Mouse (Mus musculus): Measurements from ENCODE around the gene Prrt1. TPM values are rescaled to one million over a fixed set of nuclear protein-coding genes. Genes with fewer than 3 reads are reported as not detected.

The Prrt1 gene
- polyA plus RNA-seq, 1 experiment from 2014 or later: 0.16 TPM

Other genes with a start within 250 kb of the Prrt1 start
- 0.40 TPM in 1 of 3 replicates, not detected in the others for gene BC051142, start 230.7 kb upstream of the Prrt1 start, polyA plus RNA-seq (2018)
- gene Btnl4, start 152.2 kb upstream of the Prrt1 start, polyA plus RNA-seq (2018): 0.16 TPM in 1 of 3 replicates, not detected in the others
- gene Btnl6, start 112.2 kb upstream of the Prrt1 start, polyA plus RNA-seq (2018): 0.09 to 0.27 TPM in 2 of 3 replicates, not detected in the other
- 0.08 to 0.30 TPM (median 0.11 TPM) in 3 replicates for gene Notch4, start 65.3 kb upstream of the Prrt1 start, polyA plus RNA-seq (2018)
- 124 to 167 TPM (median 152 TPM) in 3 replicates for gene Gpsm3, start 39.7 kb upstream of the Prrt1 start, polyA plus RNA-seq (2018)
- gene Pbx2, start 38.3 kb upstream of the Prrt1 start, polyA plus RNA-seq (2018): 44.7 to 64.2 TPM (median 45.7 TPM) in 3 replicates
- gene Ager, start 31.7 kb upstream of the Prrt1 start, polyA plus RNA-seq (2018): 0.22 to 0.38 TPM (median 0.27 TPM) in 3 replicates
- gene Rnf5, start 25.8 kb upstream of the Prrt1 start, polyA plus RNA-seq (2018): 45.1 to 50.3 TPM (median 47.5 TPM) in 3 replicates
- gene Agpat1, start 25.3 kb upstream of the Prrt1 start, polyA plus RNA-seq (2018): 67.5 to 77.3 TPM (median 76.0 TPM) in 3 replicates
- gene Egfl8, start 13.6 kb upstream of the Prrt1 start, polyA plus RNA-seq (2018): 0.14 to 0.69 TPM (median 0.28 TPM) in 3 replicates
- gene Ppt2, start 1.0 kb upstream of the Prrt1 start, polyA plus RNA-seq (2018): 71.0 to 95.1 TPM (median 79.6 TPM) in 3 replicates
- 12.5 to 24.4 TPM (median 15.0 TPM) in 3 replicates for gene Fkbpl, start 15.2 kb downstream of the Prrt1 start, polyA plus RNA-seq (2018)
- gene Atf6b, start 17.6 kb downstream of the Prrt1 start, polyA plus RNA-seq (2018): 31.4 to 62.2 TPM (median 57.9 TPM) in 3 replicates
- not detected in 3 replicates for gene Tnxb, start 41.0 kb downstream of the Prrt1 start, polyA plus RNA-seq (2018)
- gene C4b, start 114.3 kb downstream of the Prrt1 start, polyA plus RNA-seq (2018): 0.21 to 1.4 TPM (median 0.32 TPM) in 3 replicates
- gene Cyp21a1, start 175.0 kb downstream of the Prrt1 start, polyA plus RNA-seq (2018): not detected in 3 replicates
- gene Stk19, start 207.4 kb downstream of the Prrt1 start, polyA plus RNA-seq (2018): 23.5 to 36.5 TPM (median 28.1 TPM) in 3 replicates
- gene Dxo, start 207.5 kb downstream of the Prrt1 start, polyA plus RNA-seq (2018): 13.6 to 19.8 TPM (median 15.8 TPM) in 3 replicates
- 16.7 to 36.7 TPM (median 23.6 TPM) in 3 replicates for gene Skiv2l, start 220.7 kb downstream of the Prrt1 start, polyA plus RNA-seq (2018)
- gene Nelfe, start 220.9 kb downstream of the Prrt1 start, polyA plus RNA-seq (2018): 46.9 to 59.7 TPM (median 52.1 TPM) in 3 replicates
- 2.6 to 6.4 TPM (median 4.7 TPM) in 3 replicates for gene Cfb, start 233.0 kb downstream of the Prrt1 start, polyA plus RNA-seq (2018)
- 5.4 to 6.2 TPM (median 5.5 TPM) in 3 replicates for gene Zbtb12, start 249.9 kb downstream of the Prrt1 start, polyA plus RNA-seq (2018)